Mouse (Mus musculus): ENCODE measurements at regions not wholly inside any gene's neighbourhood (a gene's known extent, or its start where the extent isn't known, plus 50 kb on each side); places are given as distances from the start of the nearest gene placed in this dataset.
A peak's percentile ranks its signal among the peaks of the same experiment; 100 is the strongest.

- no peak overlapping the region for H3K27ac ChIP-seq (ENCODE audit: low read depth)
- no peak overlapping the region for H3K4me2 ChIP-seq (ENCODE audit: low read depth, low read length)
- no peaks in the 10 kb centered on the region for H3K9me3 ChIP-seq (ENCODE audit: low read length)
- no peak overlapping the region for H3K9ac ChIP-seq (replicated peaks)
- H3K4me3 ChIP-seq (ENCODE audit: low read depth, low read length): no peak overlapping the region
- ATAC-seq (no peak), DNase-seq (peak; percentile 36)
- no peaks in the 10 kb centered on the region for H3K36me3 ChIP-seq (replicated peaks; ENCODE audit: insufficient read depth, low read length)
- TF ChIP-seq CTCF (IDR thresholded peaks at IDR 0.05; ENCODE audit: low read depth): no peak
- TF ChIP-seq EP300 (IDR thresholded peaks at IDR 0.05; ENCODE audit: low read depth): no peak
- no peaks in the 10 kb centered on the region for H3K27me3 ChIP-seq (ENCODE audit: insufficient read depth, low read length)
- H3K4me1 ChIP-seq (ENCODE audit: insufficient read depth): peaks cover 8% of the 10 kb centered on the region
- WGBS (ENCODE audit: insufficient replicate concordance): 73% methylated on average over 13 of the region's 13 CpGs
These were observed 184.6 kb downstream of the Cand1 start for GRCm38 (mm10) chr10:119055199-119055785.

- H3K27me3 ChIP-seq (ENCODE audit: insufficient read depth, low read length): no peaks in the 10 kb centered on the region
- H3K9ac ChIP-seq (replicated peaks): no peak overlapping the region
- no peak for DNase-seq
- H3K36me3 ChIP-seq (replicated peaks; ENCODE audit: insufficient read depth, low read length): no peaks in the 10 kb centered on the region
- H3K4me2 ChIP-seq (ENCODE audit: low read depth, low read length): no peak overlapping the region
- H3K4me1 ChIP-seq (ENCODE audit: insufficient read depth): peaks cover 8% of the 10 kb centered on the region
- no peak overlapping the region; the same call in 1 of the 2 replicates for H3K27ac ChIP-seq (ENCODE audit: low read depth)
- H3K9me3 ChIP-seq (ENCODE audit: low read length): no peaks in the 10 kb centered on the region
- WGBS (ENCODE audit: insufficient replicate concordance): 75% methylated on average over 22 of the region's 22 CpGs
- H3K4me3 ChIP-seq (ENCODE audit: low read depth, low read length): no peak overlapping the region
- TF ChIP-seq CTCF (IDR thresholded peaks at IDR 0.05; ENCODE audit: low read depth) (no peak), EP300 (IDR thresholded peaks at IDR 0.05; ENCODE audit: low read depth) (no peak)
- ATAC-seq: no peak
These were observed 184.5 kb upstream of the Dyrk2 start for GRCm38 (mm10) chr10:119054191-119055175.

- Histone ChIP-seq H3K27ac (ENCODE audit: low read depth) (no peak overlapping the region), H3K4me2 (ENCODE audit: low read depth, low read length) (no peak overlapping the region), H3K27me3 (ENCODE audit: insufficient read depth, low read length) (no peaks in the 10 kb centered on the region), H3K4me3 (ENCODE audit: low read depth, low read length) (no peak overlapping the region), H3K4me1 (ENCODE audit: insufficient read depth) (peaks cover 8% of the 10 kb centered on the region), H3K36me3 (replicated peaks; ENCODE audit: insufficient read depth, low read length) (no peaks in the 10 kb centered on the region), H3K9ac (replicated peaks) (no peak overlapping the region), H3K9me3 (ENCODE audit: low read length) (no peaks in the 10 kb centered on the region)
- DNase-seq (no peak), ATAC-seq (peak; percentile 48; the same call in 1 of the 2 replicates)
- TF ChIP-seq CTCF (IDR thresholded peaks at IDR 0.05; ENCODE audit: low read depth) (0 out of 2 replicates have a peak, but pooled peaks have one; percentile 4), EP300 (IDR thresholded peaks at IDR 0.05; ENCODE audit: low read depth) (no peak)
- WGBS (ENCODE audit: insufficient replicate concordance): 47% methylated on average over 1 of the region's 1 CpGs
These were observed 182.5 kb upstream of the Dyrk2 start for GRCm38 (mm10) chr10:119052441-119053041.

GRCm38 (mm10) chr10:119051598-119051997 is 181.6 kb upstream of the Dyrk2 start:
- H3K9ac ChIP-seq (replicated peaks): no peak overlapping the region
- DNase-seq: no peak
- 67% methylated on average over 2 of the region's 2 CpGs for WGBS (ENCODE audit: insufficient replicate concordance)
- ATAC-seq: no peak
- H3K4me3 ChIP-seq (ENCODE audit: low read depth, low read length): no peak overlapping the region
- no peak overlapping the region for H3K27ac ChIP-seq (ENCODE audit: low read depth)
- H3K9me3 ChIP-seq (ENCODE audit: low read length): no peaks in the 10 kb centered on the region
- peaks cover 8% of the 10 kb centered on the region for H3K4me1 ChIP-seq (ENCODE audit: insufficient read depth)
- no peaks in the 10 kb centered on the region for H3K36me3 ChIP-seq (replicated peaks; ENCODE audit: insufficient read depth, low read length)
- no peaks in the 10 kb centered on the region for H3K27me3 ChIP-seq (ENCODE audit: insufficient read depth, low read length)
- no peak overlapping the region for H3K4me2 ChIP-seq (ENCODE audit: low read depth, low read length)
- TF ChIP-seq EP300 (IDR thresholded peaks at IDR 0.05; ENCODE audit: low read depth) (no peak), CTCF (IDR thresholded peaks at IDR 0.05; ENCODE audit: low read depth) (no peak)

GRCm38 (mm10) chr10:119050017-119050685 is 180.1 kb upstream of the Dyrk2 start:
- ATAC-seq: no peak

More at GRCm38 (mm10) chr10:119050017-119050685, 180.1 kb upstream of the Dyrk2 start:
- Histone ChIP-seq H3K9me3 (ENCODE audit: low read length) (no peaks in the 10 kb centered on the region), H3K27me3 (ENCODE audit: insufficient read depth, low read length) (no peaks in the 10 kb centered on the region), H3K4me2 (ENCODE audit: low read depth, low read length) (no peak overlapping the region), H3K4me3 (ENCODE audit: low read depth, low read length) (no peak overlapping the region), H3K9ac (replicated peaks) (no peak overlapping the region), H3K36me3 (replicated peaks; ENCODE audit: insufficient read depth, low read length) (no peaks in the 10 kb centered on the region), H3K27ac (ENCODE audit: low read depth) (no peak overlapping the region), H3K4me1 (ENCODE audit: insufficient read depth) (peaks cover 8% of the 10 kb centered on the region)
- 56% methylated on average over 18 of the region's 18 CpGs for WGBS (ENCODE audit: insufficient replicate concordance)
- TF ChIP-seq CTCF (IDR thresholded peaks at IDR 0.05; ENCODE audit: low read depth) (peak; percentile 62), EP300 (IDR thresholded peaks at IDR 0.05; ENCODE audit: low read depth) (no peak)
- DNase-seq: no peak

Measured in liver, postnatal 0 days (tissue).